Mouse (Mus musculus) MEL (cell line): ENCODE measurements around the gene Gm45521. TPM values are rescaled to one million over a fixed set of nuclear protein-coding genes. Genes with fewer than 3 reads are reported as not detected.

Experiments
- DNase-seq: peaks from one replicate; pipeline ENCODE4 v3.0.0; 2011; ENCODE audit warnings: low read depth, low spot score
- H3K27ac ChIP-seq: 2 replicates; pipeline ENCODE4 v1.5.1; 2012; ENCODE audit warnings: low read depth, mild to moderate bottlenecking, control low read depth, low read length, moderate library complexity; ENCODE audit not compliant: control insufficient read depth
- H3K27me3 ChIP-seq, 2 experiments: fragments of 150-350 bp in 1 of 2; sonication (generic) in 1 of 2; 2 replicates each; pipeline ENCODE4 v1.6.1; 2012; ENCODE audit warnings: low read length in 2 of 2, mild to moderate bottlenecking in 2 of 2, improper control_type of control experiment in 1 of 2, moderate library complexity in 1 of 2; ENCODE audit not compliant: insufficient read depth in 2 of 2, control insufficient read depth in 1 of 2
- H3K36me3 ChIP-seq, 2 experiments: 2 replicates each; pipeline ENCODE4 v1.6.1; 2012 to 2014; ENCODE audit warnings: low read length in 2 of 2, improper control_type of control experiment in 1 of 2, inconsistent platforms in 1 of 2, mild to moderate bottlenecking in 1 of 2; ENCODE audit not compliant: insufficient read depth in 2 of 2, control insufficient read depth in 1 of 2
- H3K4me1 ChIP-seq, 2 experiments: fragments of 150-350 bp in 1 of 2; sonication (generic) in 1 of 2; 2 replicates each; pipeline ENCODE4 v1.6.1; 2012; ENCODE audit warnings: low read length in 2 of 2, improper control_type of control experiment in 1 of 2, mild to moderate bottlenecking in 1 of 2; ENCODE audit not compliant: insufficient read depth in 2 of 2, control insufficient read depth in 1 of 2
- H3K4me3 ChIP-seq, 2 experiments: fragments of 150-350 bp in 1 of 2; sonication (generic) in 1 of 2; 2 replicates each; pipeline ENCODE4 v1.5.1; 2012; ENCODE audit warnings: low read depth in 2 of 2, low read length in 2 of 2, mild to moderate bottlenecking in 2 of 2, moderate library complexity in 2 of 2, control low read depth in 1 of 2, improper control_type of control experiment in 1 of 2; ENCODE audit not compliant: control insufficient read depth in 1 of 2, insufficient read depth in 1 of 2
- H3K79me2 ChIP-seq: 2 replicates; pipeline ENCODE4 v1.6.1; 2012; ENCODE audit warnings: mild to moderate bottlenecking, low read length, moderate library complexity; ENCODE audit not compliant: control insufficient read depth, poor library complexity, insufficient read depth
- H3K9ac ChIP-seq: 2 replicates; pipeline ENCODE4 v1.6.1; 2012; ENCODE audit warnings: low read depth, mild to moderate bottlenecking, control low read depth, low read length, moderate library complexity; ENCODE audit not compliant: control insufficient read depth, poor library complexity, severe bottlenecking
- H3K9me3 ChIP-seq: fragments of 150-350 bp; sonication (generic); replicated peaks from 2 replicates; pipeline ENCODE4 v1.6.1; 2012; ENCODE audit warnings: mild to moderate bottlenecking, low read length, improper control_type of control experiment, moderate library complexity; ENCODE audit not compliant: insufficient read depth
- BHLHE40 ChIP-seq: IDR thresholded peaks from 2 replicates; pipeline ENCODE4 v1.6.1; 2012; ENCODE audit warnings: low read depth, mild to moderate bottlenecking, inconsistent platforms, low read length, improper control_type of control experiment, borderline replicate concordance
- CHD1 ChIP-seq: IDR thresholded peaks from 2 replicates; pipeline ENCODE4 v1.6.1; 2012; ENCODE audit warnings: low read depth, mild to moderate bottlenecking, inconsistent platforms, low read length, improper control_type of control experiment
- CHD2 ChIP-seq: IDR thresholded peaks from 2 replicates; pipeline ENCODE4 v1.6.1; 2011; ENCODE audit warnings: low read length, improper control_type of control experiment
- CTCF ChIP-seq, 3 experiments: IDR thresholded peaks in 2 of 3; conservative IDR thresholded peaks in 1 of 3; 2 replicates each; pipeline ENCODE4 v1.5.1; 2011 to 2012; ENCODE audit warnings: low read length in 3 of 3, low read depth in 2 of 3, mild to moderate bottlenecking in 2 of 3, improper control_type of control experiment in 1 of 3, inconsistent platforms in 1 of 3, mixed read lengths in 1 of 3, moderate library complexity in 1 of 3; ENCODE audit not compliant: control insufficient read depth in 1 of 3, insufficient read depth in 1 of 3, poor library complexity in 1 of 3, severe bottlenecking in 1 of 3
- E2F4 ChIP-seq: IDR thresholded peaks from 2 replicates; pipeline ENCODE4 v1.6.1; 2011; ENCODE audit warnings: low read depth, low read length, improper control_type of control experiment, borderline replicate concordance
- ELF1 ChIP-seq: IDR thresholded peaks from 2 replicates; pipeline ENCODE4 v1.6.1; 2014; ENCODE audit warnings: low read depth, mild to moderate bottlenecking, inconsistent platforms, low read length, improper control_type of control experiment, moderate library complexity
- EP300 ChIP-seq, 2 experiments: IDR thresholded peaks; 2 replicates each; pipeline ENCODE4 v1.6.1; 2011; ENCODE audit warnings: improper control_type of control experiment in 2 of 2, low read length in 2 of 2, low read depth in 1 of 2, mild to moderate bottlenecking in 1 of 2
- ETS1 ChIP-seq: IDR thresholded peaks from 2 replicates; pipeline ENCODE4 v1.6.1; 2012; ENCODE audit warnings: low read depth, mild to moderate bottlenecking, inconsistent platforms, low read length, improper control_type of control experiment, moderate library complexity
- GATA1 ChIP-seq: IDR thresholded peaks from 2 replicates; pipeline ENCODE4 v1.6.1; 2011; ENCODE audit warnings: low read depth, low read length, improper control_type of control experiment
- HCFC1 ChIP-seq: IDR thresholded peaks from 2 replicates; pipeline ENCODE4 v1.6.1; 2012; ENCODE audit warnings: low read depth, mild to moderate bottlenecking, inconsistent platforms, low read length, improper control_type of control experiment, moderate library complexity
- JUND ChIP-seq: IDR thresholded peaks from 2 replicates; pipeline ENCODE4 v1.6.1; 2011; ENCODE audit warnings: low read depth, mild to moderate bottlenecking, improper control_type of control experiment, low read length
- MAX ChIP-seq: IDR thresholded peaks from 2 replicates; pipeline ENCODE4 v1.6.1; 2011; ENCODE audit warnings: low read length, improper control_type of control experiment
- MAZ ChIP-seq: IDR thresholded peaks from 2 replicates; pipeline ENCODE4 v1.6.1; 2012; ENCODE audit warnings: low read depth, mild to moderate bottlenecking, inconsistent platforms, low read length, improper control_type of control experiment
- MYB ChIP-seq: IDR thresholded peaks from 2 replicates; pipeline ENCODE4 v1.6.1; 2011; ENCODE audit warnings: mild to moderate bottlenecking, low read depth, low read length, improper control_type of control experiment
- MYC ChIP-seq: IDR thresholded peaks from 2 replicates; pipeline ENCODE4 v1.6.1; 2011; ENCODE audit warnings: low read depth, mild to moderate bottlenecking, low read length, improper control_type of control experiment, moderate library complexity
- NRF1 ChIP-seq: IDR thresholded peaks from 2 replicates; pipeline ENCODE4 v1.6.1; 2014; ENCODE audit warnings: low read depth, mild to moderate bottlenecking, inconsistent platforms, low read length, improper control_type of control experiment, moderate library complexity; ENCODE audit not compliant: poor library complexity, insufficient read depth, severe bottlenecking
- POLR2A ChIP-seq, 2 experiments: IDR thresholded peaks; 2 replicates each; pipeline ENCODE4 v1.6.1; 2011 to 2012; ENCODE audit warnings: low read length in 2 of 2, mild to moderate bottlenecking in 2 of 2, control low read depth in 1 of 2, improper control_type of control experiment in 1 of 2, low read depth in 1 of 2, moderate library complexity in 1 of 2; ENCODE audit not compliant: control insufficient read depth in 1 of 2, insufficient read depth in 1 of 2, poor library complexity in 1 of 2
- SIN3A ChIP-seq: IDR thresholded peaks from 2 replicates; pipeline ENCODE4 v1.6.1; 2012; ENCODE audit warnings: low read length, improper control_type of control experiment, inconsistent platforms
- TAL1 ChIP-seq: IDR thresholded peaks from 2 replicates; pipeline ENCODE4 v1.6.1; 2012; ENCODE audit warnings: mild to moderate bottlenecking, inconsistent platforms, low read length, moderate library complexity, mixed read lengths
- USF2 ChIP-seq, 2 experiments: IDR thresholded peaks; 2 replicates each; pipeline ENCODE4 v1.6.1; 2011 to 2012; ENCODE audit warnings: improper control_type of control experiment in 2 of 2, low read length in 2 of 2, borderline replicate concordance in 1 of 2, inconsistent platforms in 1 of 2, low read depth in 1 of 2, mild to moderate bottlenecking in 1 of 2; ENCODE audit not compliant: insufficient read depth in 1 of 2
- ZC3H11A ChIP-seq: IDR thresholded peaks from 2 replicates; pipeline ENCODE4 v1.6.1; 2012; ENCODE audit warnings: low read depth, mild to moderate bottlenecking, inconsistent platforms, low read length, improper control_type of control experiment
- ZKSCAN1 ChIP-seq: IDR thresholded peaks from 2 replicates; pipeline ENCODE4 v1.6.1; 2012; ENCODE audit warnings: low read depth, mild to moderate bottlenecking, inconsistent platforms, low read length, improper control_type of control experiment, moderate library complexity
- ZMIZ1 ChIP-seq: IDR thresholded peaks from 2 replicates; pipeline ENCODE4 v1.6.1; 2012; ENCODE audit warnings: low read depth, mild to moderate bottlenecking, inconsistent platforms, low read length, improper control_type of control experiment, moderate library complexity
- ZNF384 ChIP-seq: IDR thresholded peaks from 2 replicates; pipeline ENCODE4 v1.6.1; 2012; ENCODE audit warnings: low read depth, mild to moderate bottlenecking, inconsistent platforms, low read length, improper control_type of control experiment
- polyA plus RNA-seq, 2 experiments: library from polyadenylated mRNA; stranded (reverse) in 1 of 2; unstranded in 1 of 2; fragments of >175 nt in 1 of 2; fragments of >200 nt in 1 of 2; gene quantifications; 2 replicates each; pipeline versions ENCODE4 v1.2.1 to v1.2.4; 2012; ENCODE audit warnings: low replicate concordance in 2 of 2, low read depth in 1 of 2; ENCODE audit not compliant: insufficient read length in 2 of 2, insufficient read depth in 1 of 2, missing spikeins in 1 of 2
- total RNA-seq: library from RNA; depleted of rRNA; stranded (reverse); fragments of 300-350 nt; gene quantifications from 2 replicates; pipeline ENCODE4 v1.2.3, GENCODE M21; 2012

Gene Gm45521
- total and polyA plus RNA-seq, 3 experiments, result not detected

DNA sequence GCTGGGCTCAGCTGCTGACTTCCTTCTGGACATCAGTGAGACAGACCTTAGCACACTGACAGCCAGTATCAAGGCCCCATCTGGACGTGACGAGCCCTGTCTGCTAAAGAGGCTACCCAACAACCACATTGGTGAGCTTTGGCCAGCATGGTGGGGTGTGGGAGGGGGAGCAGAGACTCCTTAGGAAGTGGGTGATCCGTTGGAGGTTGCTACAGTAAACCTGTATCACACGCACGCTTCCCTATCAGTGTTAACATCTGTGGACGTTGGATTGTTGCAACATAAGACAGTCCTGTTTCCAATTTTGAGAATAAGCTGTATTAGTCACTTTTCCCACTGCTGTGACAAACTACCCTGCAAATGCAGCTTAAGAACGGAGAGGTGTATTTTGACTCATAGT is 28.1 kb upstream of the Gm45521 start:
- Histone ChIP-seq H3K36me3 (peaks cover 0 to 2% of the 10 kb centered on the region in 2 experiments; a peak in 1 of 4 replicates), H3K4me3 (peak overlapping the region in 1 of 2 experiments; percentile 12; a peak in 1 of 4 replicates), H3K4me1 (peaks cover 7 to 13% of the 10 kb centered on the region in 2 experiments; a peak in 3 of 4 replicates), H3K27ac (peak overlapping the region; percentile 15; the same call in 1 of the 2 replicates), H3K27me3 (no peaks in the 10 kb centered on the region), H3K79me2 (no peaks in the 10 kb centered on the region), H3K9ac (no peak overlapping the region), H3K9me3 (no peaks in the 10 kb centered on the region)
- peak; percentile 36 for DNase-seq
- TF ChIP-seq ETS1 (0 out of 2 replicates have a peak, but pooled peaks have one; percentile 30), POLR2A (IDR thresholded peaks at IDR 0.05; ENCODE audit: control insufficient read depth in 1 of 2, insufficient read depth in 1 of 2, low read depth in 1 of 2, low read length in 2 of 2, poor library complexity in 1 of 2) (no peak), ZNF384 (no peak), ZMIZ1 (no peak), BHLHE40 (0 out of 2 replicates have a peak, but pooled peaks have one; percentile 11), CTCF (IDR thresholded peaks at IDR 0.05 in 2 of 3, conservative IDR thresholded peaks at IDR 0.05 in 1 of 3; ENCODE audit: control insufficient read depth in 1 of 3, insufficient read depth in 1 of 3, low read depth in 2 of 3, low read length in 3 of 3, poor library complexity in 1 of 3, severe bottlenecking in 1 of 3) (no peak), MYC (no peak), EP300 (IDR thresholded peaks at IDR 0.05; ENCODE audit: low read depth in 1 of 2, low read length in 2 of 2) (peak in 1 of 2 experiments; percentile 74; a peak in 2 of 4 replicates), HCFC1 (no peak), NRF1 (no peak), USF2 (IDR thresholded peaks at IDR 0.05; ENCODE audit: borderline replicate concordance in 1 of 2, insufficient read depth in 1 of 2, low read depth in 1 of 2, low read length in 2 of 2) (no peak), GATA1 (no peak), MAX (no peak), SIN3A (no peak), MYB (peak; percentile 66; the same call in 1 of the 2 replicates)

- Histone ChIP-seq H3K4me1 (peaks cover 7 to 13% of the 10 kb centered on the region in 2 experiments; a peak in 3 of 4 replicates), H3K36me3 (peaks cover 0 to 2% of the 10 kb centered on the region in 2 experiments; a peak in 1 of 4 replicates), H3K27me3 (no peaks in the 10 kb centered on the region), H3K79me2 (no peaks in the 10 kb centered on the region), H3K9me3 (no peaks in the 10 kb centered on the region), H3K27ac (no peak overlapping the region), H3K4me3 (no peak overlapping the region), H3K9ac (no peak overlapping the region)
- no peak for DNase-seq
- TF ChIP-seq USF2 (IDR thresholded peaks at IDR 0.05; ENCODE audit: borderline replicate concordance in 1 of 2, insufficient read depth in 1 of 2, low read depth in 1 of 2, low read length in 2 of 2) (no peak), TAL1 (no peak), CHD2 (no peak), ELF1 (no peak), ZC3H11A (no peak), CTCF (IDR thresholded peaks at IDR 0.05 in 2 of 3, conservative IDR thresholded peaks at IDR 0.05 in 1 of 3; ENCODE audit: control insufficient read depth in 1 of 3, insufficient read depth in 1 of 3, low read depth in 2 of 3, low read length in 3 of 3, poor library complexity in 1 of 3, severe bottlenecking in 1 of 3) (no peak; a peak in 1 of 6 replicates), ZKSCAN1 (no peak), E2F4 (no peak), ETS1 (no peak), HCFC1 (no peak), BHLHE40 (no peak), MAZ (no peak), MAX (no peak), ZNF384 (no peak), EP300 (IDR thresholded peaks at IDR 0.05; ENCODE audit: low read depth in 1 of 2, low read length in 2 of 2) (no peak), CHD1 (no peak), JUND (no peak), POLR2A (IDR thresholded peaks at IDR 0.05; ENCODE audit: control insufficient read depth in 1 of 2, insufficient read depth in 1 of 2, low read depth in 1 of 2, low read length in 2 of 2, poor library complexity in 1 of 2) (no peak), GATA1 (no peak)
Measured at GRCm38 (mm10) chr14:7932151-7932550, 24.9 kb upstream of the Gm45521 start.
